Comparison of ENCODE assay signal across 10 mouse cellular contexts in genomic region chr13:100516213-100517105, GRCm38 (mm10). TPM values are rescaled to one million over a fixed set of nuclear protein-coding genes. Genes with fewer than 3 reads are reported as not detected.
DNase-seq lines count a peak whose midpoint lies in the region; TF ChIP-seq lines count a peak whose summit lies in the region.
"Had no signal": no experiment of that assay in that cellular context is flagged by ENCODE, and none has a peak within 500 bp of the region (broad histone marks: within the 10 kb centered on the region; RNA-seq: fewer than 3 reads in every experiment).

No protein-coding gene starts in this region.

- TF ChIP-seq CTCF in kidney, adult 2 months (conservative IDR thresholded peaks at IDR 0.05; ENCODE audit: insufficient read depth, insufficient read length, low read depth, low read length), result no peak
- no peak for TF ChIP-seq CTCF in heart, adult 2 months (IDR thresholded peaks at IDR 0.05)

- H3K36me3 ChIP-seq in kidney, adult 2 months (ENCODE audit: control insufficient read depth, insufficient read depth, low read length), result no peaks in the 10 kb centered on the region
- H3K36me3 ChIP-seq in heart, adult 2 months (ENCODE audit: control insufficient read depth, insufficient read depth, low read length), result no peaks in the 10 kb centered on the region
- H3K36me3 ChIP-seq: G1E had no signal

- TF ChIP-seq EP300 in heart, adult 2 months (IDR thresholded peaks at IDR 0.05; ENCODE audit: insufficient read depth, low read depth, low read length), result no peak

- H3K9ac ChIP-seq in heart, adult 2 months (ENCODE audit: low read depth, low read length), result no peak overlapping the region

- no peak overlapping the region for H3K27ac ChIP-seq in kidney, adult 2 months (ENCODE audit: insufficient read depth, low read depth, low read length)
- H3K27ac ChIP-seq in heart, adult 2 months, result no peak overlapping the region

- 64% methylated on average over 12 of the region's 12 CpGs for WGBS in kidney, adult 2 months
- 52% methylated on average over 12 of the region's 12 CpGs for WGBS in heart, adult 2 months

- TF ChIP-seq POLR2A in kidney, adult 2 months (IDR thresholded peaks at IDR 0.05; ENCODE audit: low read depth, low read length), result no peak
- TF ChIP-seq POLR2A in heart, adult 2 months (IDR thresholded peaks at IDR 0.05; ENCODE audit: insufficient read depth, low read depth, low read length), result no peak

- peak; percentile 16 for DNase-seq in kidney, adult 2 months
- DNase-seq in kidney, adult 11 months, result no peak
- peak; percentile 42 for DNase-seq in R1 (ENCODE audit: low read depth, low spot score)
- peak; percentile 6 for DNase-seq in fibroblast of lung, adult 2 months (ENCODE audit: low read depth)
- peak; percentile 11 for DNase-seq in lung, postnatal 10 days
- DNase-seq in gastrocnemius, postnatal 10 days, result no peak
- no peak for DNase-seq in gastrocnemius, postnatal 25 days
- no peak for DNase-seq in heart, adult 2 months

- no peaks in the 10 kb centered on the region for H3K27me3 ChIP-seq in kidney, adult 2 months (replicated peaks; ENCODE audit: control insufficient read depth, insufficient read depth, low read length)
- no peaks in the 10 kb centered on the region for H3K27me3 ChIP-seq in heart, adult 2 months (ENCODE audit: control insufficient read depth, insufficient read depth, low read length)

- H3K4me3 ChIP-seq in kidney, adult 2 months (ENCODE audit: insufficient read depth, low read depth, low read length), result no peak overlapping the region
- no peak overlapping the region for H3K4me3 ChIP-seq in heart, adult 2 months
- H3K4me3 ChIP-seq: megakaryocyte, embryonic 14.5 days had no signal

- H3K4me1 ChIP-seq in kidney, adult 2 months (ENCODE audit: control insufficient read depth, insufficient read depth, low read length), result peaks cover 3% of the 10 kb centered on the region; the same call in 1 of the 2 replicates
- no peaks in the 10 kb centered on the region for H3K4me1 ChIP-seq in heart, adult 2 months (ENCODE audit: control insufficient read depth, insufficient read depth, low read length)

- H3K79me2 ChIP-seq in heart, adult 2 months (replicated peaks; ENCODE audit: control insufficient read depth, insufficient read depth, low read length), result no peaks in the 10 kb centered on the region

- intact Hi-C loops in heart, adult 2 months (cut with DNase I), result no loop called here

RNA-seq across cellular contexts. Expression of gene Gtf2h2, which starts 24.1 kb away (rescaled TPM):
- 39.2 and 41.2 TPM in 2 replicates for polyA plus RNA-seq in kidney, adult 2 months (2012; rRNA removed)
- total RNA-seq in gastrocnemius, postnatal 10 days (2021), result 10 to 100 TPM; 25.9 to 30.0 TPM
- 10 to 100 TPM; 19.2 to 19.8 TPM for total RNA-seq in gastrocnemius, postnatal 25 days (2021)
- 10 to 100 TPM; 21.4 to 24.3 TPM for total RNA-seq in heart, adult 2 months (2021)
- polyA plus RNA-seq in heart, adult 2 months (2012; rRNA removed), result 15.5 and 24.3 TPM in 2 replicates

RNA-seq across cellular contexts. Expression of gene Ocln, which starts 36.1 kb away (rescaled TPM):
- 10.5 and 11.0 TPM in 2 replicates for polyA plus RNA-seq in kidney, adult 2 months (2012; rRNA removed)
- total RNA-seq in gastrocnemius, postnatal 10 days (2021), result under 1 TPM; 0.54 to 0.78 TPM
- under 1 TPM in 1 of 2 experiments, not detected in 1; 0.32 TPM for total RNA-seq in gastrocnemius, postnatal 25 days (2021)
- under 1 TPM; 0.43 to 0.76 TPM for total RNA-seq in heart, adult 2 months (2021)
- 0.37 and 0.82 TPM in 2 replicates for polyA plus RNA-seq in heart, adult 2 months (2012; rRNA removed)
- polyA plus RNA-seq: G1E had no signal

Comparison
In these comparisons a context has a peak if more than half of its experiments do, and no peak if none do; other contexts are left out.
1. DNase-seq: peak in kidney, adult 2 months (single experiment), R1 (single experiment), fibroblast of lung, adult 2 months (single experiment) and lung, postnatal 10 days (single experiment); none in kidney, adult 11 months (single experiment), gastrocnemius, postnatal 10 days (single experiment), gastrocnemius, postnatal 25 days (single experiment) and heart, adult 2 months (0 of 2).